17 mouse cellular contexts compared by ENCODE assay signal in genomic region chr9:98375329-98376170, GRCm38 (mm10). TPM values are rescaled to one million over a fixed set of nuclear protein-coding genes. Genes with fewer than 3 reads are reported as not detected.
A peak's percentile ranks its signal among the peaks of the same experiment; 100 is the strongest.
DNase-seq lines count a peak whose midpoint lies in the region; ATAC-seq and TF ChIP-seq lines count a peak whose summit lies in the region.
"Had no signal": no experiment of that assay in that cellular context is flagged by ENCODE, and none has a peak within 500 bp of the region (broad histone marks: within the 10 kb centered on the region; RNA-seq: fewer than 3 reads in every experiment).

No protein-coding gene starts in this region.

- WGBS in kidney, embryonic 16.5 days, result 24% methylated on average over 5 of the region's 5 CpGs
- WGBS in neural tube, embryonic 14.5 days, result 21% methylated on average over 5 of the region's 5 CpGs
- whole genome bisulfite sequencing in heart, adult 2 months, result 63% methylated on average over 5 of the region's 5 CpGs

- no peak overlapping the region for H3K27ac ChIP-seq in kidney, embryonic 16.5 days (ENCODE audit: low read length)
- no peak overlapping the region for H3K27ac ChIP-seq in neural tube, embryonic 14.5 days (ENCODE audit: low read depth, low read length)
- no peak overlapping the region for H3K27ac ChIP-seq in heart, adult 2 months
- H3K27ac ChIP-seq: embryonic facial prominence, embryonic 15.5 days; heart, embryonic 15.5 days; hindbrain, postnatal 0 days; kidney, postnatal 0 days; liver, embryonic 14.5 days had no signal

- no peaks in the 10 kb centered on the region for H3K79me2 ChIP-seq in heart, adult 2 months (replicated peaks; ENCODE audit: control insufficient read depth, insufficient read depth, low read length)

- no peaks in the 10 kb centered on the region for H3K36me3 ChIP-seq in kidney, embryonic 16.5 days (ENCODE audit: insufficient read depth, low read length)
- H3K36me3 ChIP-seq in neural tube, embryonic 14.5 days (ENCODE audit: control insufficient read depth, insufficient read depth, low read length), result no peaks in the 10 kb centered on the region
- no peaks in the 10 kb centered on the region for H3K36me3 ChIP-seq in heart, adult 2 months (ENCODE audit: control insufficient read depth, insufficient read depth, low read length)
- H3K36me3 ChIP-seq: embryonic facial prominence, embryonic 15.5 days; heart, embryonic 15.5 days had no signal

- H3K4me2 ChIP-seq in kidney, embryonic 16.5 days (replicated peaks; ENCODE audit: low read depth, low read length), result no peak overlapping the region
- no peak overlapping the region for H3K4me2 ChIP-seq in neural tube, embryonic 14.5 days (ENCODE audit: low read depth, low read length)
- H3K4me2 ChIP-seq: embryonic facial prominence, embryonic 15.5 days; heart, embryonic 15.5 days had no signal

- H3K27me3 ChIP-seq in kidney, embryonic 16.5 days (ENCODE audit: insufficient read depth, low read length), result no peaks in the 10 kb centered on the region
- no peaks in the 10 kb centered on the region for H3K27me3 ChIP-seq in neural tube, embryonic 14.5 days (ENCODE audit: control insufficient read depth, insufficient read depth, low read length)
- H3K27me3 ChIP-seq in heart, adult 2 months (ENCODE audit: control insufficient read depth, insufficient read depth, low read length), result no peaks in the 10 kb centered on the region
- H3K27me3 ChIP-seq: embryonic facial prominence, embryonic 15.5 days; heart, embryonic 15.5 days had no signal

- peaks cover 12% of the 10 kb centered on the region; the same call in 1 of the 2 replicates for H3K4me1 ChIP-seq in kidney, embryonic 16.5 days (ENCODE audit: insufficient read depth, low read length)
- H3K4me1 ChIP-seq in neural tube, embryonic 14.5 days (ENCODE audit: control insufficient read depth, insufficient read depth, low read length), result 0 out of 2 replicates have a peak, but pooled peaks cover 3% of the 10 kb centered on the region
- H3K4me1 ChIP-seq in heart, adult 2 months (ENCODE audit: control insufficient read depth, insufficient read depth, low read length), result no peaks in the 10 kb centered on the region
- H3K4me1 ChIP-seq: embryonic facial prominence, embryonic 15.5 days; heart, embryonic 15.5 days had no signal

- H3K9me3 ChIP-seq in kidney, embryonic 16.5 days (ENCODE audit: low read length), result no peaks in the 10 kb centered on the region
- no peaks in the 10 kb centered on the region for H3K9me3 ChIP-seq in neural tube, embryonic 14.5 days (ENCODE audit: control insufficient read depth, low read length)
- H3K9me3 ChIP-seq: embryonic facial prominence, embryonic 15.5 days; heart, embryonic 15.5 days had no signal

- TF ChIP-seq POLR2A in heart, adult 2 months (IDR thresholded peaks at IDR 0.05; ENCODE audit: insufficient read depth, low read depth, low read length), result no peak

- intact Hi-C loops in heart, adult 2 months (cut with DNase I), result no loop called here

- ATAC-seq in kidney, embryonic 16.5 days (ENCODE audit: low FRiP score, low TSS enrichment), result peak; percentile 54; the same call in 1 of the 2 replicates
- peak; percentile 54; the same call in 1 of the 2 replicates for ATAC-seq in neural tube, embryonic 14.5 days (ENCODE audit: low read depth)
- ATAC-seq: hindbrain, postnatal 0 days had no signal

- TF ChIP-seq CTCF in heart, adult 2 months (IDR thresholded peaks at IDR 0.05), result no peak

- H3K4me3 ChIP-seq in kidney, embryonic 16.5 days (ENCODE audit: low read length), result no peak overlapping the region
- no peak overlapping the region for H3K4me3 ChIP-seq in neural tube, embryonic 14.5 days (ENCODE audit: low read depth, low read length)
- H3K4me3 ChIP-seq in heart, adult 2 months, result no peak overlapping the region
- H3K4me3 ChIP-seq: embryonic facial prominence, embryonic 15.5 days; heart, embryonic 15.5 days had no signal

- peak; percentile 65 for DNase-seq in heart, adult 11 months
- DNase-seq in heart, adult 8-10 months (ENCODE audit: low spot score), result no peak
- DNase-seq in testis, postnatal 10 days (ENCODE audit: low spot score), result peak; percentile 33
- DNase-seq in testis, postnatal 14 days (ENCODE audit: low spot score), result no peak
- no peak for DNase-seq in thymus, postnatal 14 days
- DNase-seq in heart, adult 2 months, result no peak
- DNase-seq: adrenal gland, postnatal 10 days; cerebellum, adult 8-10 months; layer of hippocampus, postnatal 36 days; spleen, adult 18-20 months had no signal

- TF ChIP-seq EP300 in heart, adult 2 months (IDR thresholded peaks at IDR 0.05; ENCODE audit: insufficient read depth, low read depth, low read length), result no peak

- H3K9ac ChIP-seq in kidney, embryonic 16.5 days (replicated peaks; ENCODE audit: low read length), result no peak overlapping the region
- no peak overlapping the region for H3K9ac ChIP-seq in neural tube, embryonic 14.5 days (replicated peaks; ENCODE audit: low read depth, low read length)
- no peak overlapping the region for H3K9ac ChIP-seq in heart, adult 2 months (ENCODE audit: low read depth, low read length)
- H3K9ac ChIP-seq: embryonic facial prominence, embryonic 15.5 days; heart, embryonic 15.5 days; liver, embryonic 14.5 days had no signal

RNA-seq across cellular contexts. Expression of gene Rbp1, which starts 47.2 kb away (rescaled TPM):
- 1 to 10 TPM; 4.9 to 7.8 (median 5.4) TPM for total RNA-seq in heart, adult 8-10 months (2022)
- polyA plus RNA-seq in kidney, embryonic 16.5 days (2015; fragmentation: Nextera tagmentation; extraction: Ambion mirVana), result 104 and 106 TPM in 2 replicates
- polyA plus RNA-seq in neural tube, embryonic 14.5 days (2014; fragmentation: Nextera tagmentation; extraction: Ambion mirVana), result 49.1 and 94.7 TPM in 2 replicates
- total RNA-seq in heart, adult 2 months (2021), result 1 to 10 TPM; 7.4 to 7.9 TPM
- 6.3 and 11.5 TPM in 2 replicates for polyA plus RNA-seq in heart, adult 2 months (2012; rRNA removed)

Comparison
In these comparisons a context has a peak if more than half of its experiments do, and no peak if none do; other contexts are left out.
1. DNase-seq: peak in heart, adult 11 months (single experiment) and testis, postnatal 10 days (single experiment); none in heart, adult 8-10 months (single experiment), testis, postnatal 14 days (single experiment), thymus, postnatal 14 days (single experiment) and heart, adult 2 months (0 of 2).